Mouse (Mus musculus): ENCODE results near the gene Mas1.

The Mas1 gene

GRCm38 (mm10) chr17:12830351-12830750 is 37.6 kb downstream of the Mas1 start:
- peak; percentile 47 to 55 for DNase-seq

- no peak for DNase-seq
Observed at GRCm38 (mm10) chr17:12815885-12816284, 52.1 kb downstream of the Mas1 start.

- DNase-seq: no peak
Observed at GRCm38 (mm10) chr17:12814502-12814901, 53.4 kb downstream of the Mas1 start.

- peak in 1 of 2 experiments; percentile 1 for DNase-seq
Observed at GRCm38 (mm10) chr17:12810973-12811303, 57.0 kb downstream of the Mas1 start.

- peak; percentile 77 to 83 for DNase-seq
Observed at GRCm38 (mm10) chr17:12810103-12810972, 57.6 kb downstream of the Mas1 start.

GRCm38 (mm10) chr17:12808851-12809250 is 59.1 kb downstream of the Mas1 start:
- no peak for DNase-seq

GRCm38 (mm10) chr17:12804584-12805445 is 63.1 kb downstream of the Mas1 start:
- no peak for DNase-seq

GRCm38 (mm10) chr17:12801861-12802540 is 65.9 kb downstream of the Mas1 start:
- no peak for DNase-seq

GRCm38 (mm10) chr17:12799368-12800275 is 68.3 kb downstream of the Mas1 start:
- no peak for DNase-seq

GRCm38 (mm10) chr17:12798571-12798970 is 69.4 kb downstream of the Mas1 start:
- DNase-seq: no peak

GRCm38 (mm10) chr17:12797427-12798029 is 70.4 kb downstream of the Mas1 start:
- no peak for DNase-seq

- DNase-seq: no peak
Observed at GRCm38 (mm10) chr17:12796633-12797032, 71.3 kb downstream of the Mas1 start.

GRCm38 (mm10) chr17:12793660-12794406 is 74.1 kb downstream of the Mas1 start:
- peak; percentile 55 to 64 for DNase-seq

- DNase-seq: peak in 1 of 2 experiments; percentile 27
Observed at GRCm38 (mm10) chr17:12792422-12793206, 75.3 kb downstream of the Mas1 start.

GRCm38 (mm10) chr17:12791420-12791819 is 76.5 kb downstream of the Mas1 start:
- no peak for DNase-seq

GRCm38 (mm10) chr17:12791079-12791406 is 76.9 kb downstream of the Mas1 start:
- no peak for DNase-seq
